Mouse (Mus musculus) mature B cell (primary cell): ENCODE results near the gene Anapc15-ps.

Source experiments
- in situ Hi-C: fragments of 300-500 bp; cut with MboI; formaldehyde crosslinking; loops from 2 replicates; pipeline ENCODE4 v1.14.3; 2019

The Anapc15-ps gene

GRCm38 (mm10) chr10:95673351-95673750 is at the start of gene Anapc15-ps:
Gene Anapc15-ps (minus strand): TSS chr10:95673451.
- in situ Hi-C loops, result no loop called here

- in situ Hi-C loops, result no loop called here
Observed at GRCm38 (mm10) chr10:95722203-95722611, 49.0 kb upstream of the Anapc15-ps start.

GRCm38 (mm10) chr10:95720181-95720798 is 47.0 kb upstream of the Anapc15-ps start:
- in situ Hi-C loops, result no loop called here

- in situ Hi-C loops, result no loop called here
Observed at GRCm38 (mm10) chr10:95719472-95719871, 46.2 kb upstream of the Anapc15-ps start.

- in situ Hi-C loops, result no loop called here
Observed at GRCm38 (mm10) chr10:95718760-95719159, 45.5 kb upstream of the Anapc15-ps start.

GRCm38 (mm10) chr10:95717106-95717680 is 43.9 kb upstream of the Anapc15-ps start:
- in situ Hi-C loops, result no loop called here

GRCm38 (mm10) chr10:95715687-95716086 is 42.4 kb upstream of the Anapc15-ps start:
- in situ Hi-C loops, result no loop called here

- in situ Hi-C loops, result no loop called here
Observed at GRCm38 (mm10) chr10:95712221-95712620, 39.0 kb upstream of the Anapc15-ps start.

- in situ Hi-C loops, result no loop called here
Observed at GRCm38 (mm10) chr10:95709903-95710660, 36.8 kb upstream of the Anapc15-ps start.

GRCm38 (mm10) chr10:95709143-95709880 is 36.1 kb upstream of the Anapc15-ps start:
- in situ Hi-C loops, result no loop called here

- in situ Hi-C loops, result no loop called here
Observed at GRCm38 (mm10) chr10:95708001-95708400, 34.8 kb upstream of the Anapc15-ps start.

- in situ Hi-C loops, result no loop called here
Observed at GRCm38 (mm10) chr10:95706867-95707266, 33.6 kb upstream of the Anapc15-ps start.

GRCm38 (mm10) chr10:95705747-95706146 is 32.5 kb upstream of the Anapc15-ps start:
- in situ Hi-C loops, result no loop called here

GRCm38 (mm10) chr10:95704847-95705246 is 31.6 kb upstream of the Anapc15-ps start:
- in situ Hi-C loops, result no loop called here

- in situ Hi-C loops, result no loop called here
Observed at GRCm38 (mm10) chr10:95703730-95704129, 30.5 kb upstream of the Anapc15-ps start.

GRCm38 (mm10) chr10:95700422-95700821 is 27.2 kb upstream of the Anapc15-ps start:
- in situ Hi-C loops, result no loop called here

GRCm38 (mm10) chr10:95698920-95699714 is 25.9 kb upstream of the Anapc15-ps start:
- in situ Hi-C loops, result no loop called here

- in situ Hi-C loops, result no loop called here
Observed at GRCm38 (mm10) chr10:95696253-95696641, 23.0 kb upstream of the Anapc15-ps start.

- in situ Hi-C loops, result no loop called here
Observed at GRCm38 (mm10) chr10:95695603-95696252, 22.5 kb upstream of the Anapc15-ps start.

- in situ Hi-C loops, result no loop called here
Observed at GRCm38 (mm10) chr10:95694559-95695251, 21.5 kb upstream of the Anapc15-ps start.
